Mouse (Mus musculus) induced T-regulatory cell, adult 2 months (primary cell): ENCODE data around the gene Zfp36l1.

Experiments used
- DNase-seq: peaks from one replicate; pipeline ENCODE4 v3.0.0-alpha.2; 2012; ENCODE audit warnings: low read depth

The Zfp36l1 gene

GRCm38 (mm10) chr12:80109753-80110545 is 2.9 kb downstream of the Zfp36l1 start:
- DNase-seq, result peak; percentile 58

DNA sequence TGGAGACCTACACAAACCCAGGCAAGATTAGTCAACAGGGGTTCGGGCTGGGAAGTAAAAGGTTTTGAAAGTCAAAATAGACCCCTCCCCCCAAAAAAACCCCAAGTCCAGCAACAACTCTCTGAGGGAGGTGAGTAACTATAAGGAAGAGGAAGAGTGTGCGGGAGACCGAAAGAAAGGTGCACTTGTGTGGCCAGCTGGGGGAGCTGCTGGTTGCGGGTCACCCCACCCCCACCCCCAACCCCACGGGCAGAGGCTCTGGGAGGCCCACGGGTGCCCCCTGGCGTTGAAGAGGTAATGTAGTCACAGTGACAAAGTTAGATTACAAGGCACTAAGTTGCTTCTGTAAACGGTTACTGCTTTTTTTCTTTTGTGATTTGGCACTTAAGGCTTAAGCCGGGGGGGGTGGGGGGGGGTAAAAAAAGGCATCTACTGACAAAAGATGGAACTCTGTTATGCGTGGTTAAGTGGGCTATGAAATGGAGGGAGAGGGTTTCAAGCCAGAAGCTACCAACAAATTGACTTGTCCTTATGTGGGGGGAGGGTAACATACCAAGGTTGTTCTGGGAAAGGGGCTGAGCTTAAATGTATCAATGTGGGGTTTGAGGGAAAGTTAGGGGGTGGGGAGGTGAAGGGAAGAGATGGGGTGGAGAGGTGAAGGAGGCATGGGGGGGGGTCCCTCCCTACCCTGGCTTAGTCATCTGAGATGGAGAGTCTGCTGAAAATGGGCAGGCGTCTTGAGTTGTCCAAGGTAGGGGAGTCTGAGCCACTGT is 3.7 kb downstream of the Zfp36l1 start:
- peak; percentile 94 for DNase-seq

DNA sequence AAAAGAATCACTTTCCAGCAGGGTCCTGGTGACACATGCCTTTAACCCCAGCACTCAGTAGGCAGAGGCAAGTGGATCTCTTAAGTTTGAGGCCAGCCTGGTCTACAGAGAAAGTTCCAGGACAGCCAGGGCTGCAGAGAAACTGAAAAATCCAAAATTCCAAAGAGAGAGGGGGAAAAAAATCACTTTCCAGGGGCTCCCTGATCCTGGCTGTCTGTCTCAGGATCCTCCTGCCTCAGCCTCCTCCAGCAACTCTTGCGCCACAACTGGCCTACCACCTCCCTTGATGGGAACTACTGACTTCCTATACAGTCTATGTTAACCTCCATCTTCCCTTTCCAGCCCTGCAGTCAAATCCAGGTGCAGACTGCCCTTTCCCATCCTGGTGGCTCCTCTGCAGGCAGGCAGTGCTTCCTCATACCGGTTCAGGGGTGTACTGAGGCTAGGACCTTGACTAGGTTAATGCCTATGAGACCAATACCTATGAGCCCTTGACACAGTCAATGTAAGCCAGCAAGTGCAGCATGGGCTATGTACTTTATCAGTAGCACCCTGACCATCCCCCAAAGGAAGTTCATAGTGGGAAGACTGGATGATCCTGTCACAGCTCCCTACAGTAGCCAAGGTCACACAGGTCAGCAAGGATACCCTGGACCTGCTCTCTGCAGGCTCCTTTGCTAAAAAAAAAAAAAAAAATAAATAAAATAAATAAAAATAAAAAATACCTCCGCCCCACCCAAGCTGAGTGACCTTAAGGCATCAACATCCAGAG is 5.7 kb downstream of the Zfp36l1 start:
- DNase-seq, result peak; percentile 30

GRCm38 (mm10) chr12:80106138-80106895 is 6.5 kb downstream of the Zfp36l1 start:
- no peak for DNase-seq

DNA sequence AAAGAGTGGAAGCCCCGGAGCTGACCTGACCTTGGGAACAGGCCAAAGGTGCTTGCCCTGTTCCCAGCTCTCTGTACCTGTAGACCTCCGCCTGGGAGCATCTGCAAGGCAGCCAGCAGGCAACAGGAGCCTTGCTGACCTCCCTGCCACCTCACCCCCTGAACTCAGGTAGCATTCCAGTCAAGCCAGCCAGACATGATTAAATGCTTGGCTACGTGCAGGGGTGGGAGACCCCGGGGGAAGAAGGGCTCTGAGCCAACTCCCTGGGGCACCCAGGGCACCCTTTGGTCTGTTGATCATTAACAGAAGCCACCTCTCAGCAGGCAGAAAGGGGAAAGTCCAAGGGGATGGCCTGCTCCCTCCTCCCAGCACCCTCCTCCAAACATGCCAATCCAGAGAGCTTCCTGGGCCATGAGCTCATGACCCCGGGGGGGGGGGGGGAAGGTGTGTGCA is 9.3 kb downstream of the Zfp36l1 start:
- no peak for DNase-seq

DNA sequence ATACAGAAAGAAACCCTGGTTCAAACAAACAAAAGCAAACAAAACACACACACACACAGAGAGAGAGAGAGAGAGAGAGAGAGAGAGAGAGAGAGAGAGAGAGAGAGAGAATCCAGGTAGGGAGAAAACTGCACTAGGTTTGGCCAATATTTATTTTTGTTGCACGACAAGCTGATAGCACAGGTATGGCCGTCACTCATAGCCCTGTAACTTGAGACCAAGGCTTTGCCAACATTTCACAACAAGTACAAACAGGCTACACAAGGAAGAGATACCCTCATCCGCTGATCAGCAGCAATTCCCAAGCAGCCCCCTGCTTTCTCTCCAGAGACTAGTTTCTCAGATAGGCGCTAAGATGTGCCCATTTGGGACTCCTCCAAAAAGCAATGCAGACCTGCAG is 9.7 kb downstream of the Zfp36l1 start:
- DNase-seq, result no peak

GRCm38 (mm10) chr12:80098825-80099224 is 14.0 kb downstream of the Zfp36l1 start:
- no peak for DNase-seq

DNA sequence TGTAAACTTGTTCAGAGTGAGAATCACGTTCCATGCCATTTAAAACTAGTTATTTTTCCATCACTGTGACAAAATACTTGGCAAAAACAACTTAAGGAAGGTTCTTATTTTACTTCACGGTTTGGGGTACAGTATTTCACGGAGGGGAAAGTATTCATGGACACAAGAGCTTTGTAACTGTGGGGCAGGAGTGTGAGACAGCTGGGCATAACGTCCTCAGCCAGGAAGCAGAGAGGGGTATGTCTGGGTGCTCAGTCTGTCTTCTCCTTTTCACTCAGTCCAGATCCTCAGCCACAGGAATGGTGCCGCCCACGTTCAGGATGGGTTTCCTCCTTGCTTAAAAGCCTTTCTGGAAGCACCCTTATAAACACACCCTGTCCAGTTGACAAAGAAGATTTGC is 16.1 kb downstream of the Zfp36l1 start:
- no peak for DNase-seq

GRCm38 (mm10) chr12:80092787-80093186 is 20.0 kb downstream of the Zfp36l1 start:
- no peak for DNase-seq

DNA sequence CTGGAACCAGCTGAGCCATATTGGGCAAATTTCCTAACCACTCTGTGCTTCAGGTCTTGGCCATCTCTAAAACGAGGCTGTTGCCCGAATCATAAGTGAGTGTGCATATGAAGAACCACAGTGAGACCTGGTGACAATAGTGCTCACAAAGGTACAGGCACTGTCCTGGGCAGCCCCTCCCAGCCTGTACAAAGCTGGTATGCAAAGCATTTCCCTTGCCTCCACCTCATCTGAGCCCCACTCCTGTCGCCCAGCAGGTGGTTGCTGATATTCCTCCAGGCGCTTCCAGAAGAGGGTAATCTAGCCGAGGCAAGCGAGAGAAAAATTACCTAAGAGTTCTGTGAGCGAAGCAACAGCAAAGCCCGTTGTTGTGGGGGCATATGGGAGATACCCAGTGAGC is 21.7 kb downstream of the Zfp36l1 start:
- no peak for DNase-seq

DNA sequence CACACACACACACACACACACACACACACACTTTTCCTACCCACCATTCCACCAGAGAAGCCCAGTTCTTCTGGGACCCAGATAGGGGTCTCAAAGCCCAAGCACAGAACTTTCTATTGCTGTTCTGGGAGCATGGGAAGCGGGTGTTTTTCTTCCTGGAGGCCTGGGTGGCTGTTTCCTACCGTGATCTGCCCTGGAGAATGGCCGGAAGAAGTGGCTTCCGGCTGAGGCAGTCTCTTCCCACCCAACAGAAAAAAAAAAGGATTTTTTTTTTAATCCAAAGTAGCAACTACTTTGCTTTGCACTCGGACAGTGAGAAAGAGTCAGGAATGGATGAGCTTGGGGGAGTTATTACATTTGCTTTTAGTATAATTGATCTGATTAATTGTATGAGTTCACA is 22.3 kb downstream of the Zfp36l1 start:
- DNase-seq, result no peak

DNA sequence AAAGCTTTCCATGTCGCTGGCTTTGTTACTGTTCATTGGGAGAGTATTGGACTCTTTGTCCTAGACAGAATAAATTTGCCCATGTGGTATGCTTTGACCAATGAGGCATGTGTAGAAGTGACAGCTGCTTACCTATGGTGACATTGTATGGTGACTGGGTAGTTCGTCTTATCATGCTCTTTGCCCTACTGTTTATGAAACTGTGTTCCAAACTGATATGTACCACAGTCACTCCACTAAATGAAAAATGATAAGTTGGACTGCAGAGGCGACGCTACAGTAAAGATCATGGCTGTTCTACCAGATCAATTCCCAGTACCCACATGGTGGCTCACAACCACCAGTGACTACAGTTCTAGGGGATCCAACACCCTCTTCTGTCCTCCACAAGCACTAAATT is 24.7 kb downstream of the Zfp36l1 start:
- no peak for DNase-seq

GRCm38 (mm10) chr12:80084446-80085112 is 28.2 kb downstream of the Zfp36l1 start:
- DNase-seq, result no peak

GRCm38 (mm10) chr12:80083937-80084336 is 28.9 kb downstream of the Zfp36l1 start:
- no peak for DNase-seq

- no peak for DNase-seq
Measured at GRCm38 (mm10) chr12:80083133-80083821, 29.5 kb downstream of the Zfp36l1 start.

DNA sequence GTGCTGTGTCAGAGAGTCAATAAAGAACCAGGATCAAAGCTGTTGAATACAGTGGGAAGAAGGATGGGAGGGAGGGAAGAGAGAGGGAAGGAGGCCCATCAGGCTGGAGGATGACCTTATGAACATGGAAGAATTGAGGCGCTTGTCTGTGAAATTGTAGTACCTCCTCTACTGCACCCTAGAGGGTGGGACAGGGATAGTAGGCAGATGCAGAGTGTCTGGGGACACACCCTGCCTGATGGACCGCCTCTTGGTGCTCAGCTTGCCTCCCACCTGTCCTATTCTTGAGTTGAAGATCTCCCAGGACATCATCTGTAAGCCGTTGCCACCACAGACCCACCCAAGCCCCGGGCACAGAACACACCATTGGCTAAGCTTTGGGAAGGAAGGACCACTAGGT is 30.1 kb downstream of the Zfp36l1 start:
- DNase-seq, result peak; percentile 29

GRCm38 (mm10) chr12:80081440-80081839 is 31.4 kb downstream of the Zfp36l1 start:
- DNase-seq, result no peak

- no peak for DNase-seq
Measured at GRCm38 (mm10) chr12:80079937-80080336, 32.9 kb downstream of the Zfp36l1 start.

DNA sequence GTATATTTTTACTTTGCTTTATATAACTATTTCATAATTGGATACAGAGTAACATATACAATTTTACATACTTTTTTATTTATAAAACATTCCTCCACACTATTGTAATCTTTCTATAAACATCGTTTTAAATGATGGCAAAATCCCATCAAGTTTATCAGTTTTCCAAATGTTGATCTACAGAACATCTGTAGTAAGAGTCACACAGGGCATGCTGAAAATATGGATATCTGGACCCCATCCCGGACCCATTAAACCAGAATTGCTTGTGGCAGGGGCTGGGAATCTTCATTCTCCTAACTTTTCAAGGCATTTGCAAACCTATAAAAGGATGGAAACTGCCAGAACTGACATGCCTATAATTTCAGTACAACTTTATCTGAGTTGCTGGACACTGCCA is 38.5 kb downstream of the Zfp36l1 start:
- DNase-seq, result no peak

DNA sequence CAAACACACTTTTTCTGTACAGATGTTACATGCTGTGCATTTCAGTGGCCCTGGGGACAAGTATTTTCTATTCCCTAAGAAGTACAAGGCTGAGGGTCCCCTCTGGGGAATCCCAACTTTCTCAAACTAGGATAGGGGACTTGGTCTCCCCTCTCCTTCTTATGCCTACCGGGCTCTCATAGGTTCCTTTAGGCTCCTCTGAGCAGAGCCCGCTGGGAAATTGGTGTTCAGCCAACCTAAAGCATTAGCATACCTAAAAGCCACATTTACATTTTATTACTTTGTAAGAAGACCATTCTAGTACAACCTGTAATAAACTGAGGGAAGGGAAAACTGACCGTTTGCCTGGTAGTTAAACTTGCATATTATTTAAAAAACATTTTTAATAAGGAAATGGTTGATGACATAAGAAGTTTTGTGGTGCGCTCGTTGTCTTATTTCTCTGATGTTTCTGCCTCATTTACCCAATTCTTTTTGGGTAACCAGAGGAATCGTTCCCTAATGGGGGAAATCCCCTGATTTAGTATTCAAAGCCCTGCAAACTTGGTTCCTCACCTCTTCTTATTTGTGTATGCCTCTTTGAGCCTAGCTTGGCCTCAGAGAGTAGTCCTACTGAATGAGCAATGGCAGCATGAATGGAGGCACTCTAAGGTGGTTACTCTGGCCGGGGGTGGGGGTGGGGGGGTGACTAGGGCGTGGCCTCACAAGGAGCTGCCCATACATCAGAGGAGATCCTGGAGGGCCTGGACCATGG is 42.1 kb downstream of the Zfp36l1 start:
- peak; percentile 76 for DNase-seq
